Mouse (Mus musculus) ES-Bruce4 (cell line): ENCODE measurements around the gene Atxn7l1. TPM values are rescaled to one million over a fixed set of nuclear protein-coding genes. Genes with fewer than 3 reads are reported as not detected.

ENCODE experiments used
- H3K27ac ChIP-seq: 2 replicates; pipeline ENCODE4 v1.5.1; 2012; ENCODE audit warnings: low read length, inconsistent platforms; ENCODE audit not compliant: insufficient read depth
- H3K27me3 ChIP-seq: 2 replicates; pipeline ENCODE4 v1.6.1; 2012; ENCODE audit warnings: mild to moderate bottlenecking, low read length, inconsistent platforms; ENCODE audit not compliant: control insufficient read depth, poor library complexity, insufficient read depth, severe bottlenecking
- H3K36me3 ChIP-seq: 2 replicates; pipeline ENCODE4 v1.6.1; 2012; ENCODE audit warnings: inconsistent platforms, mild to moderate bottlenecking, low read length, moderate library complexity; ENCODE audit not compliant: control insufficient read depth, poor library complexity, insufficient read depth, severe bottlenecking
- H3K4me1 ChIP-seq: one replicate; pipeline ENCODE4 v1.8.1; 2011; ENCODE audit warnings: low read length; ENCODE audit not compliant: control insufficient read depth, insufficient read depth
- H3K4me3 ChIP-seq: 2 replicates; pipeline ENCODE4 v1.5.1; 2011; ENCODE audit warnings: low read depth, mild to moderate bottlenecking, low read length
- H3K9ac ChIP-seq: 2 replicates; pipeline ENCODE4 v1.6.1; 2012; ENCODE audit warnings: low read depth, mild to moderate bottlenecking, inconsistent platforms; ENCODE audit not compliant: poor library complexity, severe bottlenecking
- H3K9me3 ChIP-seq: replicated peaks from 2 replicates; pipeline ENCODE4 v1.6.1; 2012; ENCODE audit warnings: mild to moderate bottlenecking, low read length, inconsistent platforms; ENCODE audit not compliant: control insufficient read depth, poor library complexity, insufficient read depth, severe bottlenecking
- CTCF ChIP-seq: IDR thresholded peaks from one replicate; pipeline ENCODE4 v1.8.1; 2011; ENCODE audit warnings: low read depth, low read length
- EP300 ChIP-seq: IDR thresholded peaks from 2 replicates; pipeline ENCODE4 v1.6.1; 2011; ENCODE audit warnings: low read depth, low read length; ENCODE audit not compliant: insufficient read depth
- POLR2A ChIP-seq: IDR thresholded peaks from one replicate; pipeline ENCODE4 v1.8.1; 2011; ENCODE audit warnings: low read length; ENCODE audit not compliant: insufficient read depth
- polyA plus RNA-seq: library from polyadenylated mRNA; stranded (reverse); fragments of >200 nt; gene quantifications from 2 replicates; pipeline ENCODE4 v1.2.4, GENCODE M21; 2011; ENCODE audit warnings: low read depth; ENCODE audit not compliant: missing spikeins, insufficient read depth, insufficient read length

Gene Atxn7l1
- polyA plus RNA-seq, 1 experiment = 16.1 TPM

- no peak for TF ChIP-seq EP300
- TF ChIP-seq POLR2A = no peak
- no peak for TF ChIP-seq CTCF
- H3K9me3 ChIP-seq = no peaks in the 10 kb centered on the region
- no peak overlapping the region for H3K9ac ChIP-seq
- no peaks in the 10 kb centered on the region for H3K36me3 ChIP-seq
- no peak overlapping the region for H3K27ac ChIP-seq
- no peaks in the 10 kb centered on the region for H3K4me1 ChIP-seq
- H3K27me3 ChIP-seq = no peaks in the 10 kb centered on the region
- H3K4me3 ChIP-seq = no peak overlapping the region
These were observed 113.1 kb downstream of the Atxn7l1 start for GRCm38 (mm10) chr12:33260575-33260974.

- no peak for TF ChIP-seq CTCF
- TF ChIP-seq POLR2A = no peak
- TF ChIP-seq EP300 = no peak
These were observed 118.4 kb downstream of the Atxn7l1 start for GRCm38 (mm10) chr12:33265877-33266276.

GRCm38 (mm10) chr12:33267965-33268364 is 120.5 kb downstream of the Atxn7l1 start:
- Histone ChIP-seq H3K27ac (no peak overlapping the region), H3K4me1 (no peaks in the 10 kb centered on the region), H3K27me3 (no peaks in the 10 kb centered on the region), H3K36me3 (no peaks in the 10 kb centered on the region), H3K4me3 (no peak overlapping the region), H3K9ac (no peak overlapping the region), H3K9me3 (no peaks in the 10 kb centered on the region)
- TF ChIP-seq CTCF (no peak), POLR2A (no peak), EP300 (no peak)

More at GRCm38 (mm10) chr12:33265877-33266276, 118.4 kb downstream of the Atxn7l1 start:
- no peaks in the 10 kb centered on the region for H3K9me3 ChIP-seq
- H3K36me3 ChIP-seq = no peaks in the 10 kb centered on the region
- H3K4me3 ChIP-seq = no peak overlapping the region
- H3K27me3 ChIP-seq = no peaks in the 10 kb centered on the region
- no peaks in the 10 kb centered on the region for H3K4me1 ChIP-seq
- H3K9ac ChIP-seq = no peak overlapping the region
- H3K27ac ChIP-seq = no peak overlapping the region

- Histone ChIP-seq H3K27me3 (no peaks in the 10 kb centered on the region), H3K27ac (no peak overlapping the region), H3K4me3 (no peak overlapping the region), H3K4me1 (no peaks in the 10 kb centered on the region), H3K9me3 (no peaks in the 10 kb centered on the region), H3K36me3 (no peaks in the 10 kb centered on the region), H3K9ac (no peak overlapping the region)
- TF ChIP-seq EP300 (no peak), CTCF (peak; percentile 44), POLR2A (no peak)
These were observed 122.2 kb downstream of the Atxn7l1 start for GRCm38 (mm10) chr12:33269743-33270142.

DNA sequence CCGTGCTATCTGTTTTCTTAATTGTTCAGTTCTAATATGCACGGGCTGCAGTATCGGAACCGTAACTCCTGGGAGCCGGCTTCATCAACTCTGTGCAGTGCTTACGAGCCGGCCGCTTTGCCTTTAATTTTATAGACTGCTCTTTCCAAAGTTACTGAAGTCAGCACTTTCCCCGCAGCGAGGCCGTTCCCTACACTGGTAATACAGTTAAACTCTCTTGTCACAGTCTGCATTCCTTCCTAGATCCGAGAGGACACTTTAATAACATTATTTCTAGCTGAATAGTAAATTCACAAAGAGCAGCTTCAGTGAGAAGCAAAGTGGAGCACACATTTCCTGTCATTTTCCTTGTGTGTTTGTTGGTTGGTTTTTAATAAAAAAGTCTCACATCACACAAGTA is 124.4 kb downstream of the Atxn7l1 start:
- H3K27me3 ChIP-seq = no peaks in the 10 kb centered on the region
- no peak overlapping the region for H3K9ac ChIP-seq
- H3K4me3 ChIP-seq = no peak overlapping the region
- TF ChIP-seq POLR2A (no peak), EP300 (no peak), CTCF (no peak)
- no peaks in the 10 kb centered on the region for H3K36me3 ChIP-seq
- H3K4me1 ChIP-seq = no peaks in the 10 kb centered on the region
- H3K27ac ChIP-seq = no peak overlapping the region
- no peaks in the 10 kb centered on the region for H3K9me3 ChIP-seq

GRCm38 (mm10) chr12:33272441-33272840 is 124.9 kb downstream of the Atxn7l1 start:
- Histone ChIP-seq H3K4me3 (no peak overlapping the region), H3K4me1 (no peaks in the 10 kb centered on the region), H3K9ac (no peak overlapping the region), H3K27ac (no peak overlapping the region), H3K27me3 (no peaks in the 10 kb centered on the region), H3K36me3 (no peaks in the 10 kb centered on the region), H3K9me3 (no peaks in the 10 kb centered on the region)
- no peak for TF ChIP-seq CTCF
- no peak for TF ChIP-seq POLR2A
- no peak for TF ChIP-seq EP300
